Mouse (Mus musculus) central nervous system, embryonic 11.5 days (tissue): Measurements from ENCODE around the gene Gm2381. TPM values are rescaled to one million over a fixed set of nuclear protein-coding genes. Genes with fewer than 3 reads are reported as not detected.

Experiments used
- polyA plus RNA-seq: library from polyadenylated mRNA; depleted of rRNA; stranded (reverse); fragments of >200 nt; gene quantifications from 2 replicates; pipeline ENCODE4 v1.2.3, GENCODE M21; 2012; rRNA removed

Gene Gm2381
- not detected in 2 replicates for polyA plus RNA-seq

GRCm38 (mm10) chr7:42866801-42867458, at the start of gene Gm2381:
Gene Gm2381, minus strand, starts transcription at chr7:42867234.

GRCm38 (mm10) chr7:42793425-42793824, 73.6 kb downstream of the Gm2381 start, which contains the start of gene Vmn2r62:
Gene Vmn2r62, minus strand, starts transcription at chr7:42793525.

Other genes starting within 250 kb of the Gm2381 start
- gene Zfp976, start 224.6 kb downstream of the Gm2381 start, polyA plus RNA-seq = 1.9 and 3.3 TPM in 2 replicates
- gene Zfp975, start 174.5 kb downstream of the Gm2381 start, polyA plus RNA-seq = 2.3 and 5.7 TPM in 2 replicates
- not detected in 2 replicates for gene Gm17067, start 140.2 kb downstream of the Gm2381 start, polyA plus RNA-seq
- gene Vmn2r62, start 73.7 kb downstream of the Gm2381 start, polyA plus RNA-seq = not detected in 2 replicates
- not detected in 2 replicates for gene Vmn2r63, start 66.6 kb upstream of the Gm2381 start, polyA plus RNA-seq
- not detected in 2 replicates for gene Gm9268, start 151.5 kb upstream of the Gm2381 start, polyA plus RNA-seq
- not detected in 2 replicates for gene Zfp936, start 247.0 kb upstream of the Gm2381 start, polyA plus RNA-seq